Mouse (Mus musculus): ENCODE data around the gene Cntn2. TPM values are rescaled to one million over a fixed set of nuclear protein-coding genes. Genes with fewer than 3 reads are reported as not detected.
"Not testable (repeated sequence)": the region's sequence is repeated elsewhere in the genome, so short reads cannot be mapped to it uniquely, and the experiment has no call there.

The Cntn2 gene
- total RNA-seq, 2 experiments from 2014 or later, result 81.8 to 82.9 TPM

DNA sequence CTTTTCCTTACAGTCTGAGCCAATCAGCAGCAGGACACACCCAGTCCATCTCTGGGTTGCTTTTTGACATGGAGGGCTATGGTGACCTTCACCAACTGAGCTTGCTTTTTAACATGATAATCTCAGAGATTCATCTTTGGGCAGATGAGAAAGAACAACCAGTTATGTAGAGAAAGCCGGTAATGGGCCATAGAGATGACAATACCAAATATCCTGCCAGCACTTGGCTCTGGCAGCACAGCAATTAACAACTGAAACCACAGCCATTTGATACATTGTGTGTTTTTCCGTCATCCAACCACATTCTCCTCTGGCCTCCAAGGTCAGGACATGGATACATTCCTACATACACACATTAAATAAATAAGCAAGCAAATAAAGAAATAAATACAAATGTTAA, 72.0 kb downstream of the Cntn2 start:
- intact Hi-C loops (cut with DNase I), result no loop called here

DNA sequence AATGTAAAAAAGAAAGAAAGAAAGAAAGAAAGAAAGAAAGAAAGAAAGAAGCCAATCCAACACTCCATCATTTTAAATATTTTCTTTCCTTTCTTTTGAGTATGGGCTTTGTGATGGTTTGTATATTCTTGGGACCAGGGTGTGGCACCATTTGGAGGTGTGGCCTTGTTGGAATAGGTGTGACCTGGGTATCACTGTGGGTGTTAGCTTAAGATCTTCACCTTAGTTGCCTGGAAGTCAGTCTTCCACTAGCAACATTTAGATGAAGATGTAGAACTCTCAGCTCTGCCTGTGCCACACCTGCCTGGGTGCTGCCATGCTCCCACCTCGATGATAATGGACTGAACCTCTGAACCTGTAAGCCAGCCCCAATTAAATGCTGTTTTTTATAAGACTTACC, 73.0 kb downstream of the Cntn2 start:
- intact Hi-C loops (cut with DNase I); DNase-seq (ENCODE audit: low spot score in 2 of 2): not testable (repeated sequence)

More for the DNA sequence above, 72.0 kb downstream of the Cntn2 start:
- DNase-seq (ENCODE audit: low spot score in 2 of 2), result no peak

DNA sequence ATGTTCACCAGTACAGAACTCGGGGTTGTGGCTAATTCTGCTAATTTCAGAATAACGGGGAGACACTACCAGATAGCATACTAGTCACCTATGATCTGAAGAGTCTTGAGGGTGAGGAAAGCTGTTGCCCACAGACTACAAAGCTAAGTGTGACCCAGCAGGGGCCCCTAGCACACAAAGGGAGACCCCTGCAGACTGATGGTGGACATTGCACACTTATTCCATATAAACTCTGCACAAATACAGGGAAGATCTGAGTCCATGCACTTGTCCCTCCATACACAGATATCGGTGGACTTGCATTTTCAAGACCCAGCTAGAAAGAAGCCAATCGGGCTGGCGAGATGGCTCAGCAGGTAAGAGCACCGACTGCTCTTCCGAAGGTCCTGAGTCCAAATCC, 73.5 kb downstream of the Cntn2 start:
- DNase-seq (ENCODE audit: low spot score in 2 of 2), result no peak
- intact Hi-C loops (cut with DNase I), result no loop called here

- DNase-seq (ENCODE audit: low spot score in 2 of 2), result no peak
- intact Hi-C loops (cut with DNase I), result no loop called here
Observed at GRCm38 (mm10) chr1:132468926-132469325, 74.1 kb downstream of the Cntn2 start.

- no peak for DNase-seq (ENCODE audit: low spot score in 2 of 2)
- intact Hi-C loops (cut with DNase I), result no loop called here
Observed at GRCm38 (mm10) chr1:132464651-132465050, 78.4 kb downstream of the Cntn2 start.

Other genes with a start within 250 kb of the Cntn2 start
- 10 to 100 TPM; 11.0 to 13.6 TPM for gene Klhdc8a, start 244.6 kb downstream of the Cntn2 start, total RNA-seq (2021)
- gene Nuak2, start 227.1 kb downstream of the Cntn2 start, total RNA-seq (2021), result 1 to 10 TPM in 1 of 2 experiments, under 1 TPM in 1; 0.62 to 1.6 TPM
- 100 to 1,000 TPM; 171 to 173 TPM for gene Tmcc2, start 152.0 kb downstream of the Cntn2 start, total RNA-seq (2021)
- gene Dstyk, start 125.7 kb downstream of the Cntn2 start, total RNA-seq (2021), result 10 to 100 TPM; 40.4 to 46.8 TPM
- 10 to 100 TPM; 49.3 to 66.3 TPM for gene Rbbp5, start 65.9 kb downstream of the Cntn2 start, total RNA-seq (2021)
- gene Tmem81, start 37.0 kb downstream of the Cntn2 start, total RNA-seq (2021), result 1 to 10 TPM; 3.1 to 4.3 TPM
- gene Nfasc, start 198.5 kb upstream of the Cntn2 start, total RNA-seq (2021), result 100 to 1,000 TPM; 164 to 178 TPM